Mouse (Mus musculus): ENCODE measurements at regions not wholly inside any gene's neighbourhood (a gene's known extent, or its start where the extent isn't known, plus 50 kb on each side); places are given as distances from the start of the nearest gene placed in this dataset.

DNA sequence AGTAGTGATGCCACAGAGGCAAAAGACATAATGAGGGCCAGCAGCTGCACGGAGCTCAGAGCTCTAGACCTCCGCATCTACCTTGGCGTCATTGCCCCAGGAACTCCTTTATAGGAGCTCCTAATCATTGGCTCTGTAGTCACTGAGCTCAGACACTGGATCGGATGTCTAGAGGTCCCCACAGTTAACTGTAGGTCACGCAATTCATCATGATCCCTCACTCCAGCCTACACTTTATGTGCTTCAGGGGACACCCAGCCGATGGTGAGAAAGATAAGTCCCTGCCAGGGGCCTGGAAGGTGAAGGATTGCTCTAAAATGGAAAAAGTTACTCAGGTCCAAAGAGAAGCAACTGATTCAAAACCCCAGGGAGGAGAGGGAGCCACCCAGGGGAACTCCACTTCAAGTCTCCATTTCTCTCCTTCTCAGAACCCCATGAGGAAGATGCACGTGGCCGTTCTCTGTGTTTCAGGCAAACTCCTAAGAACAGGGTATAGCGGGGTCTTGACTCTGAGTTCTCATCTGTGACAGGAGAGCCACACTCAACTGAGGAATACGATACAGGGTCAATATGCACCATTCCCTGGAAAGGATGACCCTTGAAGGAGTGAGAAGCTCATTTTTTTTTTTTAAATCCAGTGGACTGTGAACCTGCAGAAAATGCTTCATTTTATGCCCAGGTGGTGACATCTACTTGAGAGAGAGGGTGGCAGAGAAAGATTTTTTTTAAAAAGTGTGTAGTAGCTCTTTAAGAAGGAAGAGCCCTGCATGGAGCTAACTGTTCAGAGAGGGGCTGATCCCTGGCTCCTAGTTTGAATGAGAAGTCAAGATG, 200.7 kb upstream of the Six2 start:
- TF ChIP-seq CTCF (IDR thresholded peaks at IDR 0.05; ENCODE audit: low read depth, low read length) (no peak), POLR2A (IDR thresholded peaks at IDR 0.05; ENCODE audit: extremely low read depth, insufficient read depth, low read length) (no peak)

Measured in liver, adult 2 months (tissue).